Mouse (Mus musculus) intestine, embryonic 14.5 days (tissue): ENCODE data around the gene Bicra. TPM values are rescaled to one million over a fixed set of nuclear protein-coding genes. Genes with fewer than 3 reads are reported as not detected.

Experiments used
- ATAC-seq: fragments of 200-750 bp; cut with Nextera tagmentation; replicated peaks from 2 replicates; pipeline ENCODE4 v1.8.0; 2017; ENCODE audit warnings: low read depth, moderate number of reproducible peaks, moderate TSS enrichment, moderate library complexity; ENCODE audit not compliant: low FRiP score, low TSS enrichment
- DNase-seq: peaks from one replicate; pipeline ENCODE4 v3.0.0-alpha.2; 2018; ENCODE audit warnings: low spot score
- H3K27ac ChIP-seq: fragments of 300-500 bp; sonication (generic); 2 replicates; pipeline ENCODE4 v1.5.1; 2014; ENCODE audit warnings: low read depth, mild to moderate bottlenecking, control low read depth
- H3K27me3 ChIP-seq: fragments of 300-500 bp; sonication (generic); replicated peaks from 2 replicates; pipeline ENCODE4 v1.6.1; 2014; ENCODE audit warnings: low read length, control low read depth; ENCODE audit not compliant: control insufficient read depth, insufficient read depth
- H3K36me3 ChIP-seq: fragments of 300-500 bp; sonication (generic); 2 replicates; pipeline ENCODE4 v1.6.1; 2014; ENCODE audit warnings: low read length, control low read depth; ENCODE audit not compliant: control insufficient read depth, insufficient read depth
- H3K4me1 ChIP-seq: fragments of 300-500 bp; sonication (generic); replicated peaks from 2 replicates; pipeline ENCODE4 v1.6.1; 2014; ENCODE audit warnings: low read length, control low read depth, mixed read lengths; ENCODE audit not compliant: control insufficient read depth, insufficient read depth
- H3K4me2 ChIP-seq: fragments of 300-500 bp; sonication (generic); 2 replicates; pipeline ENCODE4 v1.6.1; 2014; ENCODE audit warnings: low read length
- H3K4me3 ChIP-seq: fragments of 300-500 bp; sonication (generic); 2 replicates; pipeline ENCODE4 v1.5.1; 2014; ENCODE audit warnings: low read depth, low read length, control low read depth, mixed read lengths
- H3K9ac ChIP-seq: fragments of 300-500 bp; sonication (generic); 2 replicates; pipeline ENCODE4 v1.6.1; 2014; ENCODE audit warnings: mild to moderate bottlenecking, low read length
- H3K9me3 ChIP-seq: fragments of 300-500 bp; sonication (generic); 2 replicates; pipeline ENCODE4 v1.6.1; 2016; ENCODE audit warnings: low read length, control low read depth; ENCODE audit not compliant: control insufficient read depth
- WGBS: fragments of 180-500 bp; shearing (Covaris S2); extraction: QIAGEN DNeasy Blood & Tissue Kit; methylation state at CpG from one replicate; pipeline ENCODE4 v1.1.7; 2014; 5-methylcytosine and 5-hydroxymethylcytosine counted together
- polyA plus RNA-seq: library from polyadenylated mRNA; unstranded; fragments of >200 nt; fragmentation: Nextera tagmentation; extraction: Ambion mirVana; gene quantifications from 2 replicates; pipeline ENCODE4 v1.2.1, GENCODE M21; 2014

Gene Bicra
- polyA plus RNA-seq, 1 experiment from 2014 or later: 7.4 TPM

- Histone ChIP-seq H3K27me3 (no peaks in the 10 kb centered on the region), H3K4me3 (no peak overlapping the region), H3K9me3 (no peaks in the 10 kb centered on the region), H3K9ac (no peak overlapping the region), H3K36me3 (no peaks in the 10 kb centered on the region), H3K4me1 (no peaks in the 10 kb centered on the region), H3K27ac (no peak overlapping the region), H3K4me2 (no peak overlapping the region)
- DNase-seq: no peak
- ATAC-seq: no peak
- WGBS: 90% methylated on average over 5 of the region's 5 CpGs
Observed at GRCm38 (mm10) chr7:16013722-16014275, 33.9 kb downstream of the Bicra start.

GRCm38 (mm10) chr7:16012576-16013263 lies 35.0 kb downstream of the Bicra start:
- H3K9ac ChIP-seq: no peak overlapping the region
- H3K4me1 ChIP-seq: no peaks in the 10 kb centered on the region
- H3K9me3 ChIP-seq: no peaks in the 10 kb centered on the region
- no peak for DNase-seq
- no peak overlapping the region for H3K4me2 ChIP-seq
- no peaks in the 10 kb centered on the region; the same call in 1 of the 2 replicates for H3K36me3 ChIP-seq
- no peak overlapping the region for H3K4me3 ChIP-seq
- 74% methylated on average over 11 of the region's 11 CpGs for WGBS
- no peaks in the 10 kb centered on the region for H3K27me3 ChIP-seq
- H3K27ac ChIP-seq: no peak overlapping the region
- no peak; the same call in 1 of the 2 replicates for ATAC-seq

- ATAC-seq (no peak), DNase-seq (no peak)
- Histone ChIP-seq H3K4me3 (no peak overlapping the region), H3K9ac (no peak overlapping the region), H3K27ac (no peak overlapping the region), H3K9me3 (no peaks in the 10 kb centered on the region), H3K27me3 (no peaks in the 10 kb centered on the region), H3K4me2 (no peak overlapping the region), H3K4me1 (no peaks in the 10 kb centered on the region), H3K36me3 (no peaks in the 10 kb centered on the region; the same call in 1 of the 2 replicates)
- WGBS: 93% methylated on average over 7 of the region's 7 CpGs
Observed at GRCm38 (mm10) chr7:16011418-16012085, 36.2 kb downstream of the Bicra start.

- H3K27ac ChIP-seq: no peak overlapping the region
- no peak overlapping the region for H3K9ac ChIP-seq
- WGBS: 80% methylated on average over 5 of the region's 5 CpGs
- H3K4me2 ChIP-seq: no peak overlapping the region
- no peaks in the 10 kb centered on the region; the same call in 1 of the 2 replicates for H3K36me3 ChIP-seq
- no peak for ATAC-seq
- no peak for DNase-seq
- H3K4me3 ChIP-seq: no peak overlapping the region
- no peaks in the 10 kb centered on the region for H3K27me3 ChIP-seq
- no peaks in the 10 kb centered on the region for H3K9me3 ChIP-seq
- no peaks in the 10 kb centered on the region for H3K4me1 ChIP-seq
Observed at GRCm38 (mm10) chr7:16010649-16011048, 37.1 kb downstream of the Bicra start.

- Histone ChIP-seq H3K27ac (no peak overlapping the region), H3K27me3 (no peaks in the 10 kb centered on the region), H3K4me1 (no peaks in the 10 kb centered on the region), H3K9me3 (no peaks in the 10 kb centered on the region), H3K9ac (no peak overlapping the region), H3K4me3 (no peak overlapping the region), H3K36me3 (no peaks in the 10 kb centered on the region; the same call in 1 of the 2 replicates), H3K4me2 (no peak overlapping the region)
- WGBS: 93% methylated on average over 7 of the region's 7 CpGs
- no peak for ATAC-seq
- no peak for DNase-seq
Observed at GRCm38 (mm10) chr7:16009636-16010035, 38.1 kb downstream of the Bicra start.

GRCm38 (mm10) chr7:16005020-16005419 lies 42.7 kb downstream of the Bicra start:
- H3K27ac ChIP-seq: no peak overlapping the region
- ATAC-seq: no peak

GRCm38 (mm10) chr7:16004177-16004856 lies 43.4 kb downstream of the Bicra start:
- peaks cover 3% of the 10 kb centered on the region for H3K36me3 ChIP-seq
- H3K9ac ChIP-seq: no peak overlapping the region
- no peaks in the 10 kb centered on the region for H3K9me3 ChIP-seq
- H3K4me2 ChIP-seq: no peak overlapping the region
- WGBS: 70% methylated on average over 12 of the region's 12 CpGs
- H3K4me1 ChIP-seq: no peaks in the 10 kb centered on the region
- H3K27me3 ChIP-seq: no peaks in the 10 kb centered on the region
- H3K27ac ChIP-seq: no peak overlapping the region
- no peak overlapping the region for H3K4me3 ChIP-seq
- ATAC-seq (no peak), DNase-seq (no peak)

More at GRCm38 (mm10) chr7:16005020-16005419, 42.7 kb downstream of the Bicra start:
- no peak overlapping the region for H3K4me2 ChIP-seq
- no peak for DNase-seq
- H3K36me3 ChIP-seq: no peaks in the 10 kb centered on the region; the same call in 1 of the 2 replicates
- H3K4me1 ChIP-seq: no peaks in the 10 kb centered on the region
- H3K9ac ChIP-seq: no peak overlapping the region
- WGBS: 85% methylated on average over 3 of the region's 3 CpGs
- H3K9me3 ChIP-seq: no peaks in the 10 kb centered on the region
- no peaks in the 10 kb centered on the region for H3K27me3 ChIP-seq
- no peak overlapping the region for H3K4me3 ChIP-seq

- H3K4me2 ChIP-seq: no peak overlapping the region
- no peak overlapping the region for H3K4me3 ChIP-seq
- no peak overlapping the region for H3K27ac ChIP-seq
- no peak overlapping the region for H3K9ac ChIP-seq
- ATAC-seq (no peak), DNase-seq (no peak)
- no peaks in the 10 kb centered on the region for H3K9me3 ChIP-seq
- H3K4me1 ChIP-seq: no peaks in the 10 kb centered on the region
- 85% methylated on average over 4 of the region's 4 CpGs for WGBS
- H3K27me3 ChIP-seq: no peaks in the 10 kb centered on the region
- H3K36me3 ChIP-seq: peaks cover 3% of the 10 kb centered on the region
Observed at GRCm38 (mm10) chr7:16003032-16003431, 44.7 kb downstream of the Bicra start.
